Mouse (Mus musculus) heart, embryonic 16.5 days (tissue): ENCODE measurements around the gene Lypla2. TPM values are rescaled to one million over a fixed set of nuclear protein-coding genes. Genes with fewer than 3 reads are reported as not detected.

ENCODE experiments used
- ATAC-seq: fragments of 200-750 bp; cut with Nextera tagmentation; replicated peaks from 2 replicates; pipeline ENCODE4 v1.8.0; 2017; ENCODE audit warnings: moderate number of reproducible peaks; ENCODE audit not compliant: insufficient read depth, low FRiP score; ENCODE audit errors: extremely low read depth
- H3K27ac ChIP-seq: fragments of 300-500 bp; sonication (generic); 2 replicates; pipeline ENCODE4 v1.5.1; 2014; ENCODE audit warnings: mild to moderate bottlenecking, low read length, control low read depth, moderate library complexity
- H3K27me3 ChIP-seq: fragments of 300-500 bp; sonication (generic); 2 replicates; pipeline ENCODE4 v1.6.1; 2014; ENCODE audit warnings: low read length, mixed read lengths; ENCODE audit not compliant: control insufficient read depth, insufficient read depth
- H3K36me3 ChIP-seq: fragments of 300-500 bp; sonication (generic); 2 replicates; pipeline ENCODE4 v1.6.1; 2014; ENCODE audit not compliant: control insufficient read depth, insufficient read depth
- H3K4me1 ChIP-seq: fragments of 300-500 bp; sonication (generic); 2 replicates; pipeline ENCODE4 v1.6.1; 2014; ENCODE audit warnings: low read length, mixed read lengths; ENCODE audit not compliant: control insufficient read depth, insufficient read depth
- H3K4me2 ChIP-seq: fragments of 300-500 bp; sonication (generic); 2 replicates; pipeline ENCODE4 v1.6.1; 2014; ENCODE audit warnings: low read depth, mild to moderate bottlenecking, control low read depth, low read length
- H3K4me3 ChIP-seq: fragments of 300-500 bp; sonication (generic); 2 replicates; pipeline ENCODE4 v1.5.1; 2014; ENCODE audit warnings: mild to moderate bottlenecking, control low read depth, low read length
- H3K9ac ChIP-seq: fragments of 300-500 bp; sonication (generic); 2 replicates; pipeline ENCODE4 v1.6.1; 2014; ENCODE audit warnings: low read length, control low read depth
- H3K9me3 ChIP-seq: fragments of 300-500 bp; sonication (generic); replicated peaks from 2 replicates; pipeline ENCODE4 v1.6.1; 2016; ENCODE audit warnings: low read length; ENCODE audit not compliant: control insufficient read depth
- WGBS: fragments of 180-500 bp; shearing (Covaris S2); extraction: QIAGEN DNeasy Blood & Tissue Kit; methylation state at CpG from one replicate; pipeline ENCODE4 v1.1.7; 2014; 5-methylcytosine and 5-hydroxymethylcytosine counted together
- polyA plus RNA-seq: library from polyadenylated mRNA; unstranded; fragments of >200 nt; fragmentation: Nextera tagmentation; extraction: Ambion mirVana; gene quantifications from 2 replicates; pipeline ENCODE4 v1.2.1, GENCODE M21; 2015

Gene Lypla2
- 73.2 and 77.3 TPM in 2 replicates for polyA plus RNA-seq

DNA sequence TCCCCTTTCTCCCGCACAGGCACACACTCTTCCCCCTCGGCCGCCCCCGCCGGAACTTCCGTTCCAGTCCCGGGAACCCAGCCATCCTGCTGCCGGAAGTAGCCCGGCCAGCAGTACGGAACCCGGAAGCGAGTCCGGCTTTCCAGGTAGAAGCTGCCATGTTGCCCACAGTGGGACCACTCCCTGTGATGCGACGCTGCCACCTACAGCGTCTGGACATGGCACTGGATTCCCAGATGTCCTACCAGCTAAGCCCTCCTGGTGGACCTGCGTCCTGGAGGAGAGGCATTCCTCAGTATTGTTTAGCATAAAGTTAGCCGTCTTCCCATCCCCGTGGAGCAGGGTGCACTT, at the start of gene Lypla2:
Lypla2 (minus strand) TSS at position 71 of the 351 bp plus-strand sequence.
- ATAC-seq = peak; percentile 86
- H3K36me3 ChIP-seq = peaks cover 42% of the 10 kb centered on the region
- 2% methylated on average over 19 of the region's 19 CpGs for WGBS
- peak within 1 kb of the TSS; percentile 73 for H3K4me3 ChIP-seq
- H3K9ac ChIP-seq = peak within 1 kb of the TSS; percentile 83
- peaks cover 12% of the 10 kb centered on the region for H3K4me1 ChIP-seq
- no peaks in the 10 kb centered on the region for H3K27me3 ChIP-seq
- H3K9me3 ChIP-seq = no peaks in the 10 kb centered on the region
- peak within 1 kb of the TSS; percentile 47 for H3K27ac ChIP-seq
- H3K4me2 ChIP-seq = peak within 1 kb of the TSS; percentile 93

DNA sequence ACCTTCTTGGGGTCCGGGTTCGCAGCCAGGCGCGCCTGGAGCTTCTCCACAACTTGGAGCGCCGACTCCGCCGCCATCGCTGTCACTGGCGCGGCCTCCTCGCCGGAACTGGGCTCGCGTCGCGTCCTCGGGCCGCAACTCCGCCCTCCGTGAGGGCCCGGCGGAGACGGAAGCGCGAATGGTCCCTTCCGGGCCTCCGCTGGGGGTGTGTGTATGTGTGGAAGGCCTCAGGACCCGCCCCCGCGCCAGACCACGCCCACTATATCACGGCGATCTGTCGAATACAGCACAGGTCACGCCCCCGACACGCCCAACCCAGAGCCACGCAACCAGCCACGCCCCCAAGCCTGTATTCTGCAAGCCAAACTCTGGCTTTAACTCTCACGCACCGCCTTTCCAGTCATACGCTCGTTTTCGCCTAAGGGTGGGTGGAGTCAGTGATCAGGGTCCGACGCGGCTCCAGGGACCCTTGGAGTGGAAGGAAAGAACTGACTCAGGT, 49.2 kb upstream of the Lypla2 start, which contains the start of gene Eloa:
Eloa (minus strand) TSS at position 215 of the 499 bp plus-strand sequence.
- ATAC-seq = peak; percentile 100
- H3K4me2 ChIP-seq = peak within 1 kb of the TSS; percentile 74
- no peaks in the 10 kb centered on the region for H3K27me3 ChIP-seq
- H3K27ac ChIP-seq = peak within 1 kb of the TSS; percentile 89
- WGBS = under 1% methylated on average over 48 of the region's 48 CpGs
- peak within 1 kb of the TSS; percentile 100 for H3K4me3 ChIP-seq
- H3K36me3 ChIP-seq = no peaks in the 10 kb centered on the region
- H3K9me3 ChIP-seq = no peaks in the 10 kb centered on the region
- peak within 1 kb of the TSS; percentile 100 for H3K9ac ChIP-seq
- peaks cover 9% of the 10 kb centered on the region for H3K4me1 ChIP-seq

DNA sequence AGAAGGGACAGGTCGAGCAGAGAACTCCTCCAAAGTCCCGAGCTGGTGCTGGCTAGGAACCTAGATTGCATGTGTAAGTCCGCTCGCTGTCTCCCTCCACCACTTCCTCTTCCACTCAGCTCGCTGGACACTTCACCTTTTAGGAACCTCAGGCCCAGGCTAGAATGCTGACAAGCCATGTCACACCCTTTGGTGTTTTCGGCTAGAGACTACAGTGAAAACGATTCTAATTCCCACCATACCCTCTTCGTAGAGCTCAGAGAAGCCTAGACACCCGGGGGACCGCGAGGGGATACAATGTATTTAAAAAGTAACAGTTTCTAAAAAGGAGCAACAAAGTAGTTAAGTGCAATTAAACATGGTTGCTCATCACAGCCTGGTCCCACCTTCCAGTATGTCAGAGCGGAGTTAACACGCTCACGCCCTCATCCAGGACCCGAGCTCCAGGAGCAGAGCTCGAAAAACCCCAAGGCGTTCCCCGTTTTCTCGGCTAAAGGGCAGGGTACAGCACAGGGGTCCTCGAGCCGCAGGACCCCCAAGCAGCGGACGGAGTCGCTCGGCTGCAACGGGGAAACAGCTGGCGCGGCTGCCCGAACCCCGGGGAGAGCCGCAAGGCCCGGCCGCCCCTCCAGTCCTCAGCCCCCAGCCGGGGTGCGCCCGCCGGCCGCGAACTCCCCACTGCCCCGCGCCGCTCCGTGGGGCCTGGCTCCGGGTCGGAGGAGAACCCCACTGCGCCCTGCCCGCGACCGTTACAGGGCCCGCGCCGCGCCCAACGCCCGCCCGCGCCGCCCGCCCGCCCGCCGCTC, 48.5 kb upstream of the Lypla2 start:
- peaks cover 9% of the 10 kb centered on the region for H3K4me1 ChIP-seq
- WGBS = under 1% methylated on average over 45 of the region's 62 CpGs
- H3K27ac ChIP-seq = peak overlapping the region; percentile 89
- no peaks in the 10 kb centered on the region for H3K27me3 ChIP-seq
- H3K4me3 ChIP-seq = peak overlapping the region; percentile 100
- peak; percentile 63 for ATAC-seq
- no peaks in the 10 kb centered on the region for H3K9me3 ChIP-seq
- H3K9ac ChIP-seq = peak overlapping the region; percentile 100
- no peaks in the 10 kb centered on the region for H3K36me3 ChIP-seq
- H3K4me2 ChIP-seq = peak overlapping the region; percentile 74

DNA sequence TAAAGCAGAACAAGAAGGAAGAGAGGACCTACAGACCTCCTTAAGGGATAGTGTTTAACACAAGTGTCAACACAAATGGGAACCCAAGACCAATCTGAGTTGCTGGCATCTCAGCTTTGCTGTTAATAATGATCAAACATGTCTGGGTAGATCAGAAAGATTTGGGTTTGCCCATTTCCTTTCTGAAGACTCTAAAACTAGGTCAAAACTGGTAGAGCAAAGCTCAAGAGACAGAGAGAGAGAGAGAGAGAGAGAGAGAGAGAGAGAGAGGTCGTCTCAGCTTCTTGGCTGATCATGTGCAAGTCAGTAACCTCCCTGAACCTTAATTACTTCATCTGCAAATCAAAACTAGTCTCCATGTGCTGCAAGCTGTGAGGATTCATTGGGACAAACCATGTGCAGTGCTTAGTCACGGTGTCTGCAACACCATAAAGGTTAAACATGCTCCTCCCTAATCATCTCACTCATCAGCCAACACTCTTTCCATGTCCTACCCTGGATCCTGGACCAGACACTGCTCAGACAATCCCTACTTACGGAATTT, 43.7 kb upstream of the Lypla2 start:
- Histone ChIP-seq H3K9me3 (no peaks in the 10 kb centered on the region), H3K9ac (no peak overlapping the region), H3K27ac (no peak overlapping the region), H3K4me2 (no peak overlapping the region), H3K36me3 (peaks cover 17% of the 10 kb centered on the region), H3K4me1 (peaks cover 9% of the 10 kb centered on the region), H3K4me3 (no peak overlapping the region), H3K27me3 (no peaks in the 10 kb centered on the region)
- WGBS = 78% methylated on average over 3 of the region's 3 CpGs
- no peak for ATAC-seq

- ATAC-seq = no peak
- H3K36me3 ChIP-seq = peaks cover 64% of the 10 kb centered on the region
- no peak overlapping the region for H3K27ac ChIP-seq
- H3K9me3 ChIP-seq = no peaks in the 10 kb centered on the region
- 84% methylated on average over 4 of the region's 4 CpGs for WGBS
- no peak overlapping the region for H3K4me3 ChIP-seq
- H3K4me2 ChIP-seq = no peak overlapping the region
- H3K27me3 ChIP-seq = no peaks in the 10 kb centered on the region
- H3K9ac ChIP-seq = no peak overlapping the region
- H3K4me1 ChIP-seq = no peaks in the 10 kb centered on the region
Measured at GRCm38 (mm10) chr4:136010586-136010985, 38.2 kb upstream of the Lypla2 start.

DNA sequence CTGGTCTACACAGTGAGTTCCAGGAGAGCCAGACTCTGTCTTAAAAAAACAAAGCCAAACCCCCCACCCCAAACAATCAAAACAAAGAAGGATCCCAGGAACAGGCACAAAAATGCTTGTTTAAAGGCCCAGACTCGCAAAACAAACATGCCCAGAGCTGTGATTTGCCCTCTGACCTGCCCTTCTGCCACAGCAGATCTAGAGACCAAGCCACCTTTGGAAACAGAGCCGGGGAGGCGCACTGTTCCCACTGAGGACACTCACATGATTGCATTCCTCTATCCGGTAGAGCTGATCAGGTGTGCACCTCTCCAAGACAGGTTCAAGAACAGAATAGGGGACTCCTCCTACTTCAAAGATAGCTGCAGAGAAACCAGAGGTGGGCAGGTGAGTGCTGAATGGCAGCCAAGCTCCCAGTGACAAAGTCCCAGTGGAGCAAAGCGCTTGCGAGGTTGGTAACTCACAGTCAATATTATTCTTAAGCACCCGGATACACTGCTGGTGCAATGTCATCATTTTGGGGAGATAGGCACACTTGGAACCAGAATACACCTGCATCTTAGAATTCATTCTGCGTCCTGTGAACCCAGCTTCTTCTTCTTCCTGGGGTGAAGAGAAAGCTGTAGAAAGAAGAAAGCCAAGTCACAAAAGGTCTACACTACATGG, 36.5 kb upstream of the Lypla2 start:
- no peak for ATAC-seq
- H3K4me3 ChIP-seq = no peak overlapping the region
- no peak overlapping the region for H3K27ac ChIP-seq
- H3K4me2 ChIP-seq = no peak overlapping the region
- no peaks in the 10 kb centered on the region for H3K4me1 ChIP-seq
- peaks cover 77% of the 10 kb centered on the region for H3K36me3 ChIP-seq
- WGBS = 89% methylated on average over 8 of the region's 8 CpGs
- no peaks in the 10 kb centered on the region for H3K9me3 ChIP-seq
- H3K27me3 ChIP-seq = no peaks in the 10 kb centered on the region
- no peak overlapping the region for H3K9ac ChIP-seq

GRCm38 (mm10) chr4:136006821-136007220, 34.4 kb upstream of the Lypla2 start:
- no peak overlapping the region for H3K27ac ChIP-seq
- no peak overlapping the region for H3K9ac ChIP-seq
- no peak overlapping the region for H3K4me3 ChIP-seq
- H3K27me3 ChIP-seq = no peaks in the 10 kb centered on the region
- 91% methylated on average over 3 of the region's 3 CpGs for WGBS
- no peak overlapping the region for H3K4me2 ChIP-seq
- no peaks in the 10 kb centered on the region for H3K4me1 ChIP-seq
- ATAC-seq = no peak
- H3K36me3 ChIP-seq = peaks cover 73% of the 10 kb centered on the region
- no peaks in the 10 kb centered on the region for H3K9me3 ChIP-seq

GRCm38 (mm10) chr4:136004921-136005320, 32.5 kb upstream of the Lypla2 start:
- no peak overlapping the region for H3K27ac ChIP-seq
- H3K4me1 ChIP-seq = no peaks in the 10 kb centered on the region
- no peaks in the 10 kb centered on the region for H3K27me3 ChIP-seq
- no peak overlapping the region for H3K4me3 ChIP-seq
- H3K4me2 ChIP-seq = no peak overlapping the region
- 82% methylated on average over 2 of the region's 2 CpGs for WGBS
- no peak overlapping the region for H3K9ac ChIP-seq
- ATAC-seq = no peak
- no peaks in the 10 kb centered on the region for H3K9me3 ChIP-seq
- H3K36me3 ChIP-seq = peaks cover 55% of the 10 kb centered on the region
